Mouse (Mus musculus): ENCODE measurements around the gene Sh3pxd2b. TPM values are rescaled to one million over a fixed set of nuclear protein-coding genes. Genes with fewer than 3 reads are reported as not detected.

Sh3pxd2b gene
- total and polyA plus RNA-seq, 3 experiments: 2.4 to 13.2 (median 6.7) TPM

DNA sequence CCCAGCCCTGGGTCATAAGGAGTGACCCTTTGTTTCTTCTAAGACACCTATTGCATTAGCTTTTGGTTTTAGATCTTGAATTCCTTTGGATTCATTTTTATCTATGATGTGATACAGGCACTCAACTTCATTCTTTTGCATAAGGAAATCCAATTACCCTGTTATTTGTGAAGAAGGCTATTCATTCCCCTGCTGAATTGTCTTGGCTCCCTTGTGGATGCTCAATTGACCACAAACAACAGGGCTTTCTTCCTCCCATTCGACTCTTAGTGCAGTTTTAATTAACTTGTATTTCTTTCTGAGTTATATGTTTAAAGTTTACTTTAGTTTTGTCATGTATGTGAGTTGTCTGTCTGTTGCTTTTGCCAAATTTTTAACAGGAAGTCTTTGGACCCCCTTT lies 96.6 kb downstream of the Sh3pxd2b start:
- TF ChIP-seq CTCF (conservative IDR thresholded peaks at IDR 0.05 in 1 of 2, IDR thresholded peaks at IDR 0.05 in 1 of 2; ENCODE audit: low read depth in 2 of 2, low read length in 2 of 2) (no peak), MAX (IDR thresholded peaks at IDR 0.05; ENCODE audit: low read length) (no peak), ZKSCAN1 (IDR thresholded peaks at IDR 0.05; ENCODE audit: borderline replicate concordance, low read depth, low read length) (no peak), SIN3A (IDR thresholded peaks at IDR 0.05; ENCODE audit: low read length) (no peak), TBP (conservative IDR thresholded peaks at IDR 0.05; ENCODE audit: low read depth, low read length) (no peak), USF2 (conservative IDR thresholded peaks at IDR 0.05; ENCODE audit: low read depth, low read length) (no peak), ELF1 (IDR thresholded peaks at IDR 0.05; ENCODE audit: low read depth, low read length) (no peak), IRF4 (IDR thresholded peaks at IDR 0.05; ENCODE audit: low read depth, low read length) (no peak)
- Histone ChIP-seq H3K9ac (ENCODE audit: insufficient read depth, low read depth) (no peak overlapping the region), H3K79me2 (replicated peaks; ENCODE audit: control insufficient read depth, extremely low read depth, insufficient read depth, poor library complexity, severe bottlenecking) (no peaks in the 10 kb centered on the region), H3K27ac (ENCODE audit: insufficient read depth, low read depth) (no peak overlapping the region), H3K27me3 (replicated peaks) (no peaks in the 10 kb centered on the region), H3K9me3 (replicated peaks; ENCODE audit: low read length) (no peaks in the 10 kb centered on the region), H3K4me1 (ENCODE audit: control insufficient read depth in 1 of 2, insufficient read depth in 2 of 2) (peaks cover 2 to 10% of the 10 kb centered on the region in 2 experiments; a peak in 3 of 4 replicates), H3K4me3 (replicated peaks in 1 of 3; ENCODE audit: low read depth in 2 of 3, low read length in 2 of 3, poor library complexity in 1 of 3) (no peak overlapping the region), H3K4me2 (ENCODE audit: insufficient read depth, low read depth, poor library complexity, severe bottlenecking) (no peak overlapping the region), H3K36me3 (replicated peaks in 1 of 2; ENCODE audit: control insufficient read depth in 1 of 2, insufficient read depth in 1 of 2, low read length in 1 of 2) (no peaks in the 10 kb centered on the region)
- no peak for DNase-seq (ENCODE audit: extremely low read depth)
- dilution Hi-C loops (cut with MboI; ENCODE audit: extremely low pct_ligation_motif_present, extremely low pct_unique_long_range_greater_than_20kb, low sequenced_read_pairs) (no loop called here), in situ Hi-C loops (cut with MboI; ENCODE audit: low pct_ligation_motif_present, low pct_unique_long_range_greater_than_20kb, low sequenced_read_pairs) (no loop called here)

GRCm38 (mm10) chr11:32445135-32445534 lies 97.5 kb downstream of the Sh3pxd2b start:
- Histone ChIP-seq H3K9me3 (replicated peaks; ENCODE audit: low read length) (no peaks in the 10 kb centered on the region), H3K36me3 (replicated peaks in 1 of 2; ENCODE audit: control insufficient read depth in 1 of 2, insufficient read depth in 1 of 2, low read length in 1 of 2) (no peaks in the 10 kb centered on the region), H3K4me3 (replicated peaks in 1 of 3; ENCODE audit: low read depth in 2 of 3, low read length in 2 of 3, poor library complexity in 1 of 3) (no peak overlapping the region), H3K27ac (ENCODE audit: insufficient read depth, low read depth) (no peak overlapping the region), H3K4me2 (ENCODE audit: insufficient read depth, low read depth, poor library complexity, severe bottlenecking) (no peak overlapping the region), H3K27me3 (replicated peaks) (no peaks in the 10 kb centered on the region), H3K9ac (ENCODE audit: insufficient read depth, low read depth) (no peak overlapping the region), H3K4me1 (ENCODE audit: control insufficient read depth in 1 of 2, insufficient read depth in 2 of 2) (peaks cover 2 to 8% of the 10 kb centered on the region in 2 experiments; a peak in 3 of 4 replicates), H3K79me2 (replicated peaks; ENCODE audit: control insufficient read depth, extremely low read depth, insufficient read depth, poor library complexity, severe bottlenecking) (no peaks in the 10 kb centered on the region)
- DNase-seq (ENCODE audit: extremely low read depth): no peak
- in situ Hi-C loops (cut with MboI; ENCODE audit: low pct_ligation_motif_present, low pct_unique_long_range_greater_than_20kb, low sequenced_read_pairs) (no loop called here), dilution Hi-C loops (cut with MboI; ENCODE audit: extremely low pct_ligation_motif_present, extremely low pct_unique_long_range_greater_than_20kb, low sequenced_read_pairs) (no loop called here)
- peak; percentile 70 for TF ChIP-seq ZNF384 (IDR thresholded peaks at IDR 0.05; ENCODE audit: low read depth, low read length)
- TF ChIP-seq CTCF (conservative IDR thresholded peaks at IDR 0.05 in 1 of 2, IDR thresholded peaks at IDR 0.05 in 1 of 2; ENCODE audit: low read depth in 2 of 2, low read length in 2 of 2): peak in 1 of 2 experiments; percentile 36; a peak in 2 of 4 replicates
- TF ChIP-seq SMC3 (IDR thresholded peaks at IDR 0.05; ENCODE audit: low read depth, low read length): no peak

DNA sequence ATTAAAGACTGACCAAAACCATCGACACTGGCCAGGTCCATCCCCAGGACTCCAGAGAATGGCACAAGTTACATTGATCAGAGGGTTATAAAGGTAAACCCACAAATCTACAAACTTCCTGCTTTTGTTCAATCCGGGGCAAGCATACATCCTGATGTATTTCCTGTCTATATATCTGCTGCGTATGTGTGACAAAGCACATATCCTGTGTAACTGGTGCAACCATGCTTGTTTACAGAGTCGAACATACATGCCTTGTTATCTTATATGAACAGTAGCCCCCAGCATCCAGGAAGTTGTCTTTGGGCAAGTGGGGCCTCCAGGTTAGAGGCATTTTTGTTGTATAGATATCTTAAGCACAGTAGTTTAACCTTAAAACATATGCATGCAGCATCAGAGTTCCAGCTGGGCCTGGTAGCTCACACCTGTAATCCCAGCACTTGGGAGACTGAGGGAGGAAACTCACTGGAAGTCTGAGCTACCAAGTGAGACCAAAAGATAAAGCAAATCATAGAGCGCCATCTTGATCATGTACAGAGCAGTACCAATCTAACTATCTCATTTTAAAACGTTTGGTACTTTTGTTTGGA lies 98.1 kb downstream of the Sh3pxd2b start:
- in situ Hi-C loops (cut with MboI; ENCODE audit: low pct_ligation_motif_present, low pct_unique_long_range_greater_than_20kb, low sequenced_read_pairs): no loop called here
- TF ChIP-seq PAX5 (IDR thresholded peaks at IDR 0.05; ENCODE audit: low read length): no peak
- no peak for TF ChIP-seq EP300 (IDR thresholded peaks at IDR 0.05; ENCODE audit: low read length)
- no peak; the same call in 1 of the 2 replicates for TF ChIP-seq RAD21 (IDR thresholded peaks at IDR 0.05; ENCODE audit: low read depth, low read length)
- no peak for TF ChIP-seq BHLHE40 (IDR thresholded peaks at IDR 0.05; ENCODE audit: low read depth, low read length)
- TF ChIP-seq SMC3 (IDR thresholded peaks at IDR 0.05; ENCODE audit: low read depth, low read length): no peak
- no peak for TF ChIP-seq KAT2A (IDR thresholded peaks at IDR 0.05; ENCODE audit: insufficient replicate concordance, low read length)
- no peak for TF ChIP-seq CTCF (conservative IDR thresholded peaks at IDR 0.05 in 1 of 2, IDR thresholded peaks at IDR 0.05 in 1 of 2; ENCODE audit: low read depth in 2 of 2, low read length in 2 of 2)
- no peak for TF ChIP-seq POLR2A (IDR thresholded peaks at IDR 0.05; ENCODE audit: low read depth, low read length)
- no peak for TF ChIP-seq TCF12 (IDR thresholded peaks at IDR 0.05; ENCODE audit: low read depth, low read length)
- TF ChIP-seq MYC (IDR thresholded peaks at IDR 0.05; ENCODE audit: low read depth, low read length): no peak
- no peak for TF ChIP-seq POLR2AphosphoS2 (IDR thresholded peaks at IDR 0.05; ENCODE audit: low read depth, low read length)
- no peak for TF ChIP-seq CHD2 (IDR thresholded peaks at IDR 0.05; ENCODE audit: low read length)
- no peak for TF ChIP-seq ELF1 (IDR thresholded peaks at IDR 0.05; ENCODE audit: low read depth, low read length)
- no peak for TF ChIP-seq UBTF (IDR thresholded peaks at IDR 0.05; ENCODE audit: low read depth, low read length)
- no peak for TF ChIP-seq USF1 (IDR thresholded peaks at IDR 0.05; ENCODE audit: low read depth, low read length)
- TF ChIP-seq TBP (conservative IDR thresholded peaks at IDR 0.05; ENCODE audit: low read depth, low read length): no peak
- no peak for TF ChIP-seq ZNF384 (IDR thresholded peaks at IDR 0.05; ENCODE audit: low read depth, low read length)
- TF ChIP-seq MEF2A (IDR thresholded peaks at IDR 0.05; ENCODE audit: borderline replicate concordance, low read depth, low read length): no peak
- dilution Hi-C loops (cut with MboI; ENCODE audit: extremely low pct_ligation_motif_present, extremely low pct_unique_long_range_greater_than_20kb, low sequenced_read_pairs): no loop called here
- Histone ChIP-seq H3K27me3 (replicated peaks) (peaks cover 2% of the 10 kb centered on the region), H3K27ac (ENCODE audit: insufficient read depth, low read depth) (no peak overlapping the region), H3K4me1 (ENCODE audit: control insufficient read depth in 1 of 2, insufficient read depth in 2 of 2) (peaks cover 2 to 8% of the 10 kb centered on the region in 2 experiments; a peak in 3 of 4 replicates), H3K9ac (ENCODE audit: insufficient read depth, low read depth) (no peak overlapping the region), H3K4me3 (replicated peaks in 1 of 3; ENCODE audit: low read depth in 2 of 3, low read length in 2 of 3, poor library complexity in 1 of 3) (no peak overlapping the region), H3K79me2 (replicated peaks; ENCODE audit: control insufficient read depth, extremely low read depth, insufficient read depth, poor library complexity, severe bottlenecking) (no peaks in the 10 kb centered on the region), H3K36me3 (replicated peaks in 1 of 2; ENCODE audit: control insufficient read depth in 1 of 2, insufficient read depth in 1 of 2, low read length in 1 of 2) (no peaks in the 10 kb centered on the region), H3K4me2 (ENCODE audit: insufficient read depth, low read depth, poor library complexity, severe bottlenecking) (no peak overlapping the region), H3K9me3 (replicated peaks; ENCODE audit: low read length) (no peaks in the 10 kb centered on the region)
- DNase-seq (ENCODE audit: extremely low read depth): no peak
